In the genomic region with DNA sequence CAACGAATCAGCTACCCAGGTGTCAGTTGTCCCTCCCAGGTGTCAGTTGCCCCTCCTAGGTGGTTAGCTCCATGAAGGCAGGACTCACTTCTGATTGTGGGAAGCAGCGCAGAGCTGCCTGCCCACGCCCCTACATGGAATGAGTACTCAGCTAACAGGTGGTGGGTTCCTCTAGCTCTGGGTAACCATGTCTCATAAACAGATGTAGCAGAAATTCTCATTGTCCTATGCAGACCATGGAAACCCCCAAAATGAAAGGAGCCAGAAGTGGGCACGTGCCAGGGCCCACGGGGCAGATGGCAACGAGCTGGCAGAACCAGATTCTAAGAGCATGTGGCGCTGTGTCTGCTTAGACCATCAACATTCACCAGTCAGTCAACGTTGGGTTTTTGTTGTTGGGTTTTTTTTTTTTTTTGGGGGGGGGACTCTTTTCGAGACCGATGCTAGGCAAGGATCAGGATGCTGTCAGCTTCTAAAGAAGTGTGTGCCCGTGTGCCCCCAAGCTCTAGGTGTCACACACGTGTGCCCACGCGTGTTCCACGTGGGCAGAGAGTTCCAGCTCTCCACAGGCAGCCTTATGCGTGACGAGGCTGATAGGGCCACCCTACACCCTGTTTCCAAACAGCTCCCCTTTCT, we compare ENCODE assay signal across 8 mouse cellular contexts. TPM values are rescaled to one million over a fixed set of nuclear protein-coding genes. Genes with fewer than 3 reads are reported as not detected.
DNase-seq lines count a peak whose midpoint lies in the region; ATAC-seq lines count a peak whose summit lies in the region.

No protein-coding gene starts in this region.

- WGBS in lung, embryonic 16.5 days: 4% methylated on average over 17 of the region's 17 CpGs
- 4% methylated on average over 17 of the region's 17 CpGs for WGBS in hindbrain, embryonic 16.5 days
- WGBS in liver, embryonic 16.5 days (ENCODE audit: insufficient replicate concordance): 3% methylated on average over 17 of the region's 17 CpGs

- H3K27ac ChIP-seq in lung, embryonic 16.5 days (ENCODE audit: low read length): no peak overlapping the region
- peak overlapping the region; percentile 86 for H3K27ac ChIP-seq in hindbrain, embryonic 16.5 days (ENCODE audit: low read depth, low read length)
- no peak overlapping the region for H3K27ac ChIP-seq in liver, embryonic 16.5 days (ENCODE audit: low read length)

- H3K9ac ChIP-seq in lung, embryonic 16.5 days (ENCODE audit: low read length): peak overlapping the region; percentile 64
- H3K9ac ChIP-seq in hindbrain, embryonic 16.5 days (ENCODE audit: low read depth, low read length): peak overlapping the region; percentile 77
- no peak overlapping the region; the same call in 1 of the 2 replicates for H3K9ac ChIP-seq in liver, embryonic 16.5 days (ENCODE audit: low read depth, low read length)

- H3K4me2 ChIP-seq in lung, embryonic 16.5 days (ENCODE audit: low read depth, low read length): peak overlapping the region; percentile 96
- H3K4me2 ChIP-seq in hindbrain, embryonic 16.5 days (ENCODE audit: low read length): peak overlapping the region; percentile 89
- H3K4me2 ChIP-seq in liver, embryonic 16.5 days (ENCODE audit: low read depth, low read length): peak overlapping the region; percentile 63

- peaks cover 20% of the 10 kb centered on the region for H3K27me3 ChIP-seq in lung, embryonic 16.5 days (ENCODE audit: control insufficient read depth, insufficient read depth, low read depth, low read length)
- H3K27me3 ChIP-seq in hindbrain, embryonic 16.5 days (replicated peaks; ENCODE audit: control insufficient read depth, insufficient read depth, low read length): no peaks in the 10 kb centered on the region
- H3K27me3 ChIP-seq in liver, embryonic 16.5 days (ENCODE audit: control insufficient read depth, insufficient read depth, low read depth, low read length): peaks cover 58% of the 10 kb centered on the region

- H3K9me3 ChIP-seq in lung, embryonic 16.5 days (ENCODE audit: control insufficient read depth, low read length): no peaks in the 10 kb centered on the region
- no peaks in the 10 kb centered on the region for H3K9me3 ChIP-seq in hindbrain, embryonic 16.5 days (ENCODE audit: control insufficient read depth, low read length)
- no peaks in the 10 kb centered on the region; the same call in 1 of the 2 replicates for H3K9me3 ChIP-seq in liver, embryonic 16.5 days (replicated peaks; ENCODE audit: control insufficient read depth, low read length)

- DNase-seq in lung, postnatal 10 days: no peak
- peak; percentile 64 for DNase-seq in cerebellum, adult 9-10 months
- no peak for DNase-seq in frontal cortex, postnatal 25 days (ENCODE audit: low spot score in 2 of 2)
- DNase-seq in adrenal gland, postnatal 10 days: no peak

- ATAC-seq in lung, embryonic 16.5 days (ENCODE audit: low read depth): no peak
- ATAC-seq in hindbrain, embryonic 16.5 days: no peak; the same call in 1 of the 2 replicates
- peak; percentile 59 for ATAC-seq in liver, embryonic 16.5 days (ENCODE audit: low read depth)
- ATAC-seq in megakaryocyte progenitor cell, adult 5-6 weeks (replicated peaks; ENCODE audit: poor library complexity): no peak

- H3K4me3 ChIP-seq in lung, embryonic 16.5 days (ENCODE audit: low read length): peak overlapping the region; percentile 51
- peak overlapping the region; percentile 45 for H3K4me3 ChIP-seq in hindbrain, embryonic 16.5 days (ENCODE audit: low read length)
- H3K4me3 ChIP-seq in liver, embryonic 16.5 days (ENCODE audit: low read depth, low read length): peak overlapping the region; percentile 50

- no peaks in the 10 kb centered on the region for H3K36me3 ChIP-seq in lung, embryonic 16.5 days (ENCODE audit: control insufficient read depth, insufficient read depth, low read length)
- H3K36me3 ChIP-seq in hindbrain, embryonic 16.5 days (ENCODE audit: control insufficient read depth, insufficient read depth, low read length): no peaks in the 10 kb centered on the region
- no peaks in the 10 kb centered on the region for H3K36me3 ChIP-seq in liver, embryonic 16.5 days (ENCODE audit: control insufficient read depth, insufficient read depth)

- peaks cover 17% of the 10 kb centered on the region for H3K4me1 ChIP-seq in lung, embryonic 16.5 days (replicated peaks; ENCODE audit: control insufficient read depth, insufficient read depth, low read length)
- H3K4me1 ChIP-seq in hindbrain, embryonic 16.5 days (ENCODE audit: control insufficient read depth, insufficient read depth, low read depth, low read length): peaks cover 31% of the 10 kb centered on the region
- H3K4me1 ChIP-seq in liver, embryonic 16.5 days (ENCODE audit: control insufficient read depth, low read depth, low read length): peaks cover 27% of the 10 kb centered on the region

RNA-seq across cellular contexts. Expression of a gene that starts 6.1 kb away (rescaled TPM):
- 1.6 and 1.7 TPM in 2 replicates for polyA plus RNA-seq in lung, embryonic 16.5 days (2015; fragmentation: Nextera tagmentation; extraction: Ambion mirVana)
- 45.1 and 59.4 TPM in 2 replicates for polyA plus RNA-seq in hindbrain, embryonic 16.5 days (2015; fragmentation: Nextera tagmentation; extraction: Ambion mirVana)
- polyA plus RNA-seq in liver, embryonic 16.5 days (2015; fragmentation: Nextera tagmentation; extraction: Ambion mirVana): 0.14 and 0.30 TPM in 2 replicates
- 1 to 10 TPM in 1 of 2 experiments, under 1 TPM in 1; 0.75 to 1.5 TPM for total RNA-seq in adrenal gland, postnatal 10 days (2021)
- total RNA-seq in megakaryocyte progenitor cell, adult 5-6 weeks (2015): not detected in 2 replicates
- total RNA-seq in megakaryocyte progenitor cell, adult 5-6 weeks (2017): not detected in 2 replicates

RNA-seq across cellular contexts. Expression of a gene that starts 12.6 kb away (rescaled TPM):
- 165 and 178 TPM in 2 replicates for polyA plus RNA-seq in lung, embryonic 16.5 days (2015; fragmentation: Nextera tagmentation; extraction: Ambion mirVana)
- polyA plus RNA-seq in hindbrain, embryonic 16.5 days (2015; fragmentation: Nextera tagmentation; extraction: Ambion mirVana): 56.7 and 64.6 TPM in 2 replicates
- 63.1 and 68.1 TPM in 2 replicates for polyA plus RNA-seq in liver, embryonic 16.5 days (2015; fragmentation: Nextera tagmentation; extraction: Ambion mirVana)
- 10 to 100 TPM; 32.1 TPM for total RNA-seq in adrenal gland, postnatal 10 days (2021)
- total RNA-seq in megakaryocyte progenitor cell, adult 5-6 weeks (2015): 61.7 and 69.9 TPM in 2 replicates
- total RNA-seq in megakaryocyte progenitor cell, adult 5-6 weeks (2017): 69.1 and 69.4 TPM in 2 replicates

RNA-seq across cellular contexts. Expression of a gene that starts 37.8 kb away (rescaled TPM):
- 31.1 and 34.5 TPM in 2 replicates for polyA plus RNA-seq in lung, embryonic 16.5 days (2015; fragmentation: Nextera tagmentation; extraction: Ambion mirVana)
- 71.7 and 86.2 TPM in 2 replicates for polyA plus RNA-seq in hindbrain, embryonic 16.5 days (2015; fragmentation: Nextera tagmentation; extraction: Ambion mirVana)
- polyA plus RNA-seq in liver, embryonic 16.5 days (2015; fragmentation: Nextera tagmentation; extraction: Ambion mirVana): 4.0 and 4.5 TPM in 2 replicates
- 10 to 100 TPM; 47.1 to 49.6 TPM for total RNA-seq in adrenal gland, postnatal 10 days (2021)
- 22.8 and 24.1 TPM in 2 replicates for total RNA-seq in megakaryocyte progenitor cell, adult 5-6 weeks (2015)
- total RNA-seq in megakaryocyte progenitor cell, adult 5-6 weeks (2017): 11.6 and 17.3 TPM in 2 replicates

RNA-seq across cellular contexts. Expression of a gene that starts 41.2 kb away (rescaled TPM):
- polyA plus RNA-seq in lung, embryonic 16.5 days (2015; fragmentation: Nextera tagmentation; extraction: Ambion mirVana): not detected in 2 replicates
- polyA plus RNA-seq in hindbrain, embryonic 16.5 days (2015; fragmentation: Nextera tagmentation; extraction: Ambion mirVana): not detected in 2 replicates
- polyA plus RNA-seq in liver, embryonic 16.5 days (2015; fragmentation: Nextera tagmentation; extraction: Ambion mirVana): not detected in 2 replicates
- 10 to 100 TPM; 10.9 to 24.6 TPM for total RNA-seq in adrenal gland, postnatal 10 days (2021)
- not detected in 2 replicates for total RNA-seq in megakaryocyte progenitor cell, adult 5-6 weeks (2015)
- total RNA-seq in megakaryocyte progenitor cell, adult 5-6 weeks (2017): not detected in 2 replicates

RNA-seq across cellular contexts. Expression of a gene that starts 53.2 kb away (rescaled TPM):
- polyA plus RNA-seq in lung, embryonic 16.5 days (2015; fragmentation: Nextera tagmentation; extraction: Ambion mirVana): 3.3 and 3.7 TPM in 2 replicates
- 3.1 and 4.6 TPM in 2 replicates for polyA plus RNA-seq in hindbrain, embryonic 16.5 days (2015; fragmentation: Nextera tagmentation; extraction: Ambion mirVana)
- polyA plus RNA-seq in liver, embryonic 16.5 days (2015; fragmentation: Nextera tagmentation; extraction: Ambion mirVana): 36.3 and 42.2 TPM in 2 replicates
- 1,000 to 10,000 TPM; 1,543 to 1,818 TPM for total RNA-seq in adrenal gland, postnatal 10 days (2021)
- 0.15 and 0.67 TPM in 2 replicates for total RNA-seq in megakaryocyte progenitor cell, adult 5-6 weeks (2015)
- total RNA-seq in megakaryocyte progenitor cell, adult 5-6 weeks (2017): 1.3 TPM in 2 replicates

Comparison
In these comparisons a context has a peak if more than half of its experiments do, and no peak if none do; other contexts are left out.
1. RNA of a gene that starts 6.1 kb away (polyA plus RNA-seq): 45.1 to 59.4 TPM in hindbrain, embryonic 16.5 days; 1.6 to 1.7 TPM in lung, embryonic 16.5 days and 0.14 to 0.30 TPM in liver, embryonic 16.5 days; every median in the first group is over 10 times any median in the second.
2. Peak in every context shown above with its lines, with median percentiles within 50 percentile points of each other: H3K4me2 ChIP-seq and H3K4me3 ChIP-seq.